Mouse (Mus musculus) G1E (cell line): ENCODE results near the gene Robo2. TPM values are rescaled to one million over a fixed set of nuclear protein-coding genes. Genes with fewer than 3 reads are reported as not detected.

Experiments
- ATAC-seq: 2 replicates; pipeline ENCODE4 v1.8.0; 2016; ENCODE audit warnings: mild to moderate bottlenecking; ENCODE audit not compliant: insufficient number of reproducible peaks, poor library complexity, low FRiP score, severe bottlenecking; ENCODE audit errors: extremely low read depth
- DNase-seq: peaks from one replicate; pipeline ENCODE4 v3.0.0; 2012; ENCODE audit warnings: low spot score
- H3K27me3 ChIP-seq: 2 replicates; pipeline ENCODE4 v1.6.1; 2012; ENCODE audit warnings: mild to moderate bottlenecking, low read length, inconsistent platforms; ENCODE audit not compliant: insufficient read depth
- H3K36me3 ChIP-seq: replicated peaks from 2 replicates; pipeline ENCODE3; 2012; ENCODE audit warnings: mild to moderate bottlenecking, inconsistent platforms
- H3K4me1 ChIP-seq: 2 replicates; pipeline ENCODE4 v1.6.1; 2012; ENCODE audit warnings: low read depth, low read length, inconsistent platforms, mixed read lengths; ENCODE audit not compliant: insufficient read depth
- H3K4me3 ChIP-seq: 2 replicates; pipeline ENCODE4 v1.5.1; 2012; ENCODE audit warnings: low read depth, mild to moderate bottlenecking, inconsistent platforms, low read length, moderate library complexity, mixed read lengths
- H3K9me3 ChIP-seq: replicated peaks from 2 replicates; pipeline ENCODE4 v1.6.1; 2012; ENCODE audit warnings: inconsistent platforms
- CTCF ChIP-seq: IDR thresholded peaks from 2 replicates; pipeline ENCODE4 v1.5.1; 2012; ENCODE audit warnings: low read depth, low read length, inconsistent platforms, mixed read lengths
- GATA1 ChIP-seq: IDR thresholded peaks from 2 replicates; pipeline ENCODE4 v1.6.1; 2012; ENCODE audit warnings: borderline replicate concordance, low read length, inconsistent platforms, mixed read lengths
- GATA2 ChIP-seq: IDR thresholded peaks from 2 replicates; pipeline ENCODE4 v1.6.1; 2012; ENCODE audit warnings: low read depth, low read length, inconsistent platforms, borderline replicate concordance
- POLR2AphosphoS5 ChIP-seq: IDR thresholded peaks from 2 replicates; pipeline ENCODE4 v1.6.1; 2012; ENCODE audit warnings: low read depth, low read length, inconsistent platforms; ENCODE audit not compliant: insufficient replicate concordance
- TAL1 ChIP-seq: conservative IDR thresholded peaks from 2 replicates; pipeline ENCODE4 v1.6.1; 2012; ENCODE audit warnings: low read depth, low read length, inconsistent platforms, mixed read lengths
- polyA plus RNA-seq: library from polyadenylated mRNA; stranded (reverse); fragments of >175 nt; gene quantifications from 2 replicates; pipeline ENCODE4 v1.2.3, GENCODE M21; 2012
- total RNA-seq, 2 experiments: library from RNA; stranded (forward) in 1 of 2; stranded (reverse) in 1 of 2; fragments of 200-1000 nt in 1 of 2; fragments of >200 nt in 1 of 2; fragmentation: Nextera tagmentation in 1 of 2; gene quantifications; 2 replicates each; pipeline ENCODE4 v1.2.3; 2014 to 2017

The Robo2 gene
- total and polyA plus RNA-seq, 3 experiments = 0.44 TPM; not detected in 2

DNA sequence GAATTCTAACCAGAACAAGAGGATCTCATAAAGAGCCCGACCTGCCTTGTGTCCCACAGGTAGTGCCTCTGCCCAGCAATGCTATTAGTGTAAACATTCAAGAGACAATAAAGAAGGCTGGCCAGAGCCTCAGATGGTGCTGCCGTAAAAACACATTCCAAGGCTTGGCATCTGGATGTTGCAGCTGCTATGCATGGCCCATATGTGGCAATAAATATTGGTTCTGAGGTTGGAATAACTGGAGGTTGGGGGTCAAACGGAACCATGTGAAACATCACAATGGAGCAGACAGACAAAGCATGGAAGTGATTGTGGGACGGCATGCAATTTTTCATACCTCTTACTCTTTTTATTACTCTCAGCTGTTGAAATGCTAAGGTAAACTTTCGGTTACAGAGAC is 189.1 kb downstream of the Robo2 start:
- no peak for DNase-seq
- no peak overlapping the region for H3K4me3 ChIP-seq
- ATAC-seq = no peak
- H3K4me1 ChIP-seq = no peaks in the 10 kb centered on the region
- H3K36me3 ChIP-seq = no peaks in the 10 kb centered on the region
- no peaks in the 10 kb centered on the region for H3K9me3 ChIP-seq
- no peak for TF ChIP-seq GATA2
- no peak for TF ChIP-seq TAL1
- TF ChIP-seq POLR2AphosphoS5 = no peak
- no peak for TF ChIP-seq CTCF
- H3K27me3 ChIP-seq = no peaks in the 10 kb centered on the region

DNA sequence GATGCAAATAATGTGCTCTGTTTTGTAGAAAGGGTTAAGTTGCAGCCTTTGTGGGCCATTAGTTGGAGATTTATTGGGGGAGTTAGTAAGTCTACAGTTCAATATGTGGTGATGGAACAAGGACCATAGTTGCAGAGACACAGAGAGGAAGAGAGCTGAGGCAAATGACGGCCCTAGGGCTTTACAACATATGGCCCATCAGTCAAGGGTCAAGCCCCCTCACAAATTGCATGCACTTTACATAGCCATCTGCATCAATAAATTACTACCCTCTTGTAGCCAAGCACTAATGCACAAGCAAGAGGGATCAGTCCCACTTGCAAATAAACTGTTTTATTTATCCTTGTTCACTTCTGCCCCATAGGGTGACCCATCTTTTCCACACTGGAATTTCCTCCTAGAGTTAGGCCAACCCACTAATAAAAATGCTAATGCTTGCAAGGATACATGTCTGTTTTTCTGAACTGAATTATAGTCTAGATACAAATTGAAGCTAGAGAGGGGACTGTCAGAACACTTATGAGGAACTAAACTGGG is 194.7 kb downstream of the Robo2 start:
- H3K27me3 ChIP-seq = no peaks in the 10 kb centered on the region
- peaks cover 2% of the 10 kb centered on the region; the same call in 1 of the 2 replicates for H3K9me3 ChIP-seq
- TF ChIP-seq CTCF (no peak), TAL1 (no peak), GATA1 (no peak), GATA2 (no peak), POLR2AphosphoS5 (no peak)

DNA sequence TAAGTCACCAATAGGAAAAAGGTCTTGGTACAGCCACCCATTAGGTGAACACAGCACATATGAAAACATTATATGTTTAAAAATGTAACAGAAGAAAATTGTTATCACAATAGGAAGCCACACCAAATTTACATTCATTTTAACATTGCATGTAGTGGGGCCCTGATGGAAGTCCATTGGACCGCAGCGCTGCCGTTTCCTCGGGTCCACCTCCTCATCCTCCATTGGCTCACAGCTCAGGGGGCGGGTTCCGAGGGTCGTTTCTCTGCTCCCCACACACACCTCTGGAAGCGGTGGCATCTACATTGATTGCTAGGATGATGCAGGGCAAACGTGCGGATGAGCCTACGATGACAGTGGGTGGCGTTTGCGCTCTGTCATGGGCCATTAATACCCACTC is 195.8 kb downstream of the Robo2 start:
- ATAC-seq = no peak
- peaks cover 2% of the 10 kb centered on the region; the same call in 1 of the 2 replicates for H3K9me3 ChIP-seq
- no peaks in the 10 kb centered on the region for H3K36me3 ChIP-seq
- no peaks in the 10 kb centered on the region for H3K4me1 ChIP-seq
- TF ChIP-seq CTCF = no peak
- no peak for TF ChIP-seq GATA1
- TF ChIP-seq POLR2AphosphoS5 = no peak
- TF ChIP-seq TAL1 = no peak
- no peak for TF ChIP-seq GATA2
- H3K27me3 ChIP-seq = no peaks in the 10 kb centered on the region
- DNase-seq = no peak
- no peak overlapping the region for H3K4me3 ChIP-seq

More for the DNA sequence above, 194.7 kb downstream of the Robo2 start:
- Histone ChIP-seq H3K36me3 (no peaks in the 10 kb centered on the region), H3K4me1 (no peaks in the 10 kb centered on the region), H3K4me3 (no peak overlapping the region)
- ATAC-seq (no peak), DNase-seq (no peak)

DNA sequence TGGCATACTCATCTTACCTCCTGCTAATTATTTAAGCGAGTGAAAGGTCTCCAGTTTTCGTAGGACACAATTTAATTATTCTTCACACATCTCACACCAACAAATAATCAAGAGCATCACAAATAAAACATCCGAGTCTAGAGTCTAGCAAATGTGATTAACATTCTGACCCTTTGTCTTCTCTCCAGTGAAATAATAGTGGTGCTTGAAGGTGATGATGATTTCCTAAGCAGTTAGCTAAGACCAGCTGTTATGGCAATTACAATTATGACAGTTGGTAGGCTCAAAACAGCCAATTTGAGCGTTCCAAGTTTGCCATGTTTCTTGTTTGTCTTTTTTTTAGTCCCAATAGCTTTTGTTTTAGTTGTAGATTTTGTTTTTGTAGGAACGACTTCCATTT is 210.9 kb downstream of the Robo2 start:
- no peak for TF ChIP-seq POLR2AphosphoS5
- no peaks in the 10 kb centered on the region for H3K27me3 ChIP-seq
- no peak for ATAC-seq
- DNase-seq = no peak
- no peaks in the 10 kb centered on the region for H3K4me1 ChIP-seq
- H3K36me3 ChIP-seq = no peaks in the 10 kb centered on the region
- no peaks in the 10 kb centered on the region for H3K9me3 ChIP-seq
- no peak overlapping the region for H3K4me3 ChIP-seq

DNA sequence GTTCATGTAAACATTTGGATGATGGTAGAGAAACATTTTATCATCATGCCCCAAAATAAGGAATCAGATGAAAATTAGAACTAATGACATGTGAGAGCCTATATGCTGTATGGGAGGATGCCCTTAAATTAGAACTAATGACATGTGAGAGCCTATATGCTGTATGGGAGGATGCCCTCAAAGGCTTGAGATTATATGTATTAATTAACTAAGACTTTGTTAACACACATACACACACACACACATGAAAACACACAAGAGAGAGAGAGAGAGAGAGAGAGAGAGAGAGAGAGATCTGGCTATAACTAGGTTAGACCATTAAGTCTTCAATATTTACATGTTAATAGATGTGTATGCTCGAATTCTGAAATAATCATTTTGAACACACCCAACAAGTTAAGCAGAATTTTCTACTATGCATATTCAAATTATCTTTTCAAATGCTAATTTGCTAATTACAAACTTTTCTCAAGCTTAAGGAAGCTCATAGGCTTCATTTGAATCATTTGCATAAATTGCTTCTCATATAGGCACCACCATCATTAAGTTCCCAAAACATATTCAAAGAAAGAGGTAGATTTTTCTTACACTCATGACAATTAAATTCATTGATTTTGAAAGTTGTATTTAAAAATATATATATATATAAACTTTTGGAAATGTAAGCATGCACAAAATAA is 211.5 kb downstream of the Robo2 start:
- no peaks in the 10 kb centered on the region for H3K36me3 ChIP-seq
- ATAC-seq (no peak), DNase-seq (no peak)
- no peaks in the 10 kb centered on the region for H3K27me3 ChIP-seq
- TF ChIP-seq GATA2 (no peak), CTCF (no peak)
- H3K9me3 ChIP-seq = no peaks in the 10 kb centered on the region
- no peaks in the 10 kb centered on the region for H3K4me1 ChIP-seq
- no peak overlapping the region for H3K4me3 ChIP-seq

DNA sequence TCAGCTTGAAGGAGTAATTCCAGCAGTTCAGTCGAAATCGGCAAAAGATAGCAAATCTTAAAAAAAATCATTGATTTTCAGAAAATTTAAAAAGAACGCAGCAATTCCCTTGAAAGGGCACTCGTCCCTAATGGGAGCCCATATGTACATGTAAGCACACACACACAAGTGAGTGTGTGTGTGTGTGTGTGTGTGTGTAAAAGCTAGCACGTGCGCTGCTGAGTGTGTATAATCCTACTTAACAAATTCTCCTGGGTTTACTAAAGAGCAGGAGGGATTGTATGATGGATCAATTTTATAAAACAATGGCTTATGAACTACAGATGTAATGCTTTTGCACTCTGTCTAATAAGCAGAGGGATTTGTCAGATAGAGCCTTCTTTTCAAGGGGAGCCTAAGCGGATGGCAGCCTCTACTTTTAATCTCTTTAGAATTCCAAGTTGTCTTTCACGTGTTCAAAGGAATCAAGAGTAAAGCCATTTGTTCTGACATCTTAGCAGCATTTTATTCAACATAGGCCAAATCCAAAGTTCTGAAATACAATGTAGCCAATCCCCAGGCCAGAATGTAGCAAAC is 218.6 kb downstream of the Robo2 start:
- DNase-seq (no peak), ATAC-seq (no peak)
- H3K4me3 ChIP-seq = no peak overlapping the region
- no peaks in the 10 kb centered on the region for H3K27me3 ChIP-seq
- H3K9me3 ChIP-seq = no peaks in the 10 kb centered on the region
- no peak for TF ChIP-seq CTCF
- TF ChIP-seq GATA1 = no peak
- no peak for TF ChIP-seq POLR2AphosphoS5
- TF ChIP-seq GATA2 = no peak
- no peak for TF ChIP-seq TAL1
- no peaks in the 10 kb centered on the region for H3K36me3 ChIP-seq
- H3K4me1 ChIP-seq = no peaks in the 10 kb centered on the region

DNA sequence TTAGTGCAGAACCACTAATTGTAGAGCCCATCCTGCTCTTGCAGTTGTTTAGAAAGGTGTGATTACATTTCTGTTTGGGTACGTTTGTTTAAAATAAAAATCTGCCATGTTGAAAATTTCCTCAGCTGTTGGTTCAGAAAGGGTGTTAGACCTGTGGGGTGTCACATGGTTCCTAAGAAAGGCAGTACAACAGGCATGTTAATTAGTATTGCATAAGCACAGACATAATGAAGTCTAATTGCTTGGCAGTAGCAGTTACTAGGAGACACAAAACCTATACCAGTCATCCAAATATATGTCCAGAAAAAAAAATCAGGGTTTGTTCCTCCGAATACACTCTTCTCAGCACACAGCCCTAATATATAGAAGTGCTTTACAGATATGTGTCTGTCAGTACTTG is 220.0 kb downstream of the Robo2 start:
- no peak for ATAC-seq
- no peaks in the 10 kb centered on the region for H3K9me3 ChIP-seq
- no peak for DNase-seq
- H3K27me3 ChIP-seq = no peaks in the 10 kb centered on the region
- H3K4me3 ChIP-seq = no peak overlapping the region
- no peak for TF ChIP-seq GATA1
- H3K4me1 ChIP-seq = no peaks in the 10 kb centered on the region
- H3K36me3 ChIP-seq = no peaks in the 10 kb centered on the region
